Mouse (Mus musculus): ENCODE measurements around the gene Olfr1262.

Gene Olfr1262

DNA sequence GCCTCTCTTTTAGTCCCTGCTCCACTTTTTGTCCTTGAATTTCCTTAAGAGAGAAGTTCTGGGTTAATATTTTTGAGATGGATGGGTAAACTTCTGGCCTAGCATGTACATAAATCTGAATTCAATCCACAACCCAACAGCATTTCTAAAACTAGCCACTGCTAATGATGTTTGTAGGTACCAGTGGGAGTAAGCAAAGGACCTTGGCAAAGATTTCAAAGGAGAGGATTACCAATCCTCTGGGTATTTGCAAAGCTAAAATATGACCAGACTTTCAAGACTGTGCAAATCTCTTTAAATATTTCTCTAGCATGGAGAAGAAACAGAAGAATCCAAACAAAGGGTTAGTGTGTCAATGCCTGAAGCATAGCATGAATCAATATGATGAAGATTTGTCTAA is at the start of gene Olfr1262:
Gene Olfr1262, plus strand, starts transcription at position 301 of the 400 bp plus-strand sequence.
- DNase-seq (ENCODE audit: low spot score in 2 of 2), result no peak

DNA sequence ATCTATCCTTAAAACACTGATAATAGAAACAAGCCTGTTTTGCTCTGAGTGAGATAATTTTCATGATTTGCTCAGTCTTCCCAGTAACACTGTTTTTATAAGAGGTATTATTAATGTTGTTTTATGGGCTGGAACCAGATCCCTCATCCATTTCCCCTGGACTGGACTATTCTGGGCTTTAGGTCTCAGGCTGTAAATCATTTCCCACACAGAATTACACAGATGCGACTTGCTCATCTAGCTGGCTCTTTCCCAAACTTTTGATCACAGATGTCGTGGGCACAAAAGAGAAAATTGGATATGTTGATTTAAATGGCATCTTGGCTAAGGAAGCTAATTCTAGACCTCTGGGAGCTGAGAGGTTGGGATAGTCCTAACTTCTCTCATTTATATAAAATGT is 25.8 kb upstream of the Olfr1262 start, which contains the start of gene Olfr1260:
Gene Olfr1260, plus strand, starts transcription at position 157 of the 400 bp plus-strand sequence.
- no peak for DNase-seq (ENCODE audit: low spot score in 2 of 2)

DNA sequence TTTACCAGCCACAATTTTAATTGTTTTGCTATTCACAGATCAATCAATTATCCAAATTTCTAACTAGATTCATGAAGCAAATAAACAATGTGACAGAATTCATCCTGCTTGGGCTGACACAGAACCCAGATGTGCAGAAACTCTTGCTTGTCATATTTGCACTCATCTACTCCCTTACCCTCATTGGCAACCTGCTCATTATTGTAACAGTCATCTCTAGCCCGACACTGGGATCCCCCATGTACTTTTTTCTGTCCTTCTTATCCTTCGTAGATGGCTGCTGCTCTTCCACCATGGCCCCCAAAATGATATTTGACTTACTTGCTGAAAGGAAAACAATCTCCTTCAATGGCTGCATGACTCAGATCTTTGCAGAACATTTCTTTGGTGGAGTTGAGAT is 22.2 kb upstream of the Olfr1262 start:
- DNase-seq (ENCODE audit: low spot score in 2 of 2), result no peak

DNA sequence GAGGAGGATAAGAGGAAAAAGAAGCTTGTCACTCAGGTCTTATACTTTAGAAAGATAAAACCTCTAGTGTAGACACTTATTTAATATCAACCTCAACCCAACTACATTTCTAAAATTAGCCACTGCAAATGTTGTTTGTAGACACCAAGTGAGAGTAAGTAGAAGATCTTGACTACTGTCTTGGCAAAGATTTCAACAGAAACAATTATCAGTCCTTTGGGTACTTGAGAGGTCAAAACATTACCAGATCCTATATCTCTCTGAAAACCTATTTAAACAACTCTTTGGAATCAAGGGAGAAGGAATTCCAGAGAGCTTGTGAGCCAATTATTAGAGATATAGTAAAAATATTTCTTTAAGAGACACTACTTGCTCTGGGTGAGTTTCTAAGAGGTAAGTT is 9.0 kb upstream of the Olfr1262 start, which contains the start of gene Olfr1261:
Gene Olfr1261, plus strand, starts transcription at position 301 of the 400 bp plus-strand sequence.
- DNase-seq (ENCODE audit: low spot score in 2 of 2), result no peak

DNA sequence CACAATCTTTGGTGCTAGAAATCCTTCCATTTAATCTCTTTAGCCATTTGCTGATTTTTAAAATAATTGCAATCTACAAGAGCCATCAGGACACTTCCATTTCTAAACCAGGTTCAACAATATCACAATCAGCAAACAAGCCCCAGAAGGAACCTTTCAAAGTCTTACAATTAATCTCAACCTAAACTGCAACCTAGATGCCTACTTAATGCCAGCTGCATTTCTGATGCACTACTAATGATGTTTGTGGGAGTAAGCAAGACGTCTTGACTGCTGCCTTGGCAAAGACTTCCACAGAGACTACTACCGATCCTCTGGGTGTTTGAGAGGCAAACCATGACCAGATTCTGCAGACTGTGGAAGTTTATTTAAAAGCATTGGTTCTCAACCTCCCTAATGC is 11.9 kb downstream of the Olfr1262 start, which contains the start of gene Olfr1263:
Gene Olfr1263, plus strand, starts transcription at position 301 of the 400 bp plus-strand sequence.
- no peak for DNase-seq (ENCODE audit: low spot score in 2 of 2)

DNA sequence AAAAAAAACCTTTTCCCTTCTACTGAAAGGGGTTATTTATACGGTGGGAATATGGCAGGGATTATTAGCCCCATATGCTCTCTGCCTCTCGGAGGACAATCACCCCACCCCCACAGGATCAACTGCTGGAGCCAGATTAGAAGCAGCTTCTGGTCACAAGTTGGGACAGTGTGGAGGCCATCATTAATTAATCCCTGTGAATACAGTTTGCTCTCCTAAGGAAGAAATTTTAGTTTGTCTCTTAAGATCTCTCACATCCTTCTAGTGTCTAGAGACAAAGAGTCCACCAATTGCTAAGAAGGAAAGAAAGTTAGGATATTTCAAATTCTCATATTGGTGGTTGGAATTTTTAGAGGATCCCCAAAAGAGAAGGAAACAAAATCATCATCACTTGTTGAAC is 25.5 kb downstream of the Olfr1262 start, which contains the start of gene Olfr1264:
Gene Olfr1264, minus strand, starts transcription at position 101 of the 400 bp plus-strand sequence.
- DNase-seq (ENCODE audit: low spot score in 2 of 2), result no peak

DNA sequence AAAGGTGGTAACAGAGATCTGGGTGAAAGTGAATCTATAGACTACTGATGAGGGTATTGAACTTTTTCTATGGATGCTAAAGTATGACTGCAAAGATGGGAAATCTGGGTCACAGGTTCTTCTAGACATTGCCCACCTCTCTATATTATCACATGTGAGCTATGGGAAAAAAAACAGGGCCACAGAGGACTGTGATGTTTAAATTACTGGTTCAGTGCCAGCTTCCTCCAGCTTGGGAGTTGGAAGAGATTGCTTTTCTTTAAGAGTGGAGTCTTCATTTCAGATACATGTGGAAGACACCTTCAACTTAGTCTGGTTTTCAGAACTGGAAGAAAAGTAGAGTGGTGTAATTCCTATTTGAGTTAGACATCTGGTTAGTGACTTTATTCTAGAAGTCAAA is 35.1 kb downstream of the Olfr1262 start, which contains the start of gene Olfr1265:
Gene Olfr1265, plus strand, starts transcription at position 301 of the 400 bp plus-strand sequence.
- DNase-seq (ENCODE audit: low spot score in 2 of 2), result no peak
